Mouse (Mus musculus) cerebral cortex, adult 2 months (tissue): ENCODE measurements around the gene Tmigd3.

Source experiments
- WGBS: fragments of 180-500 bp; shearing (Covaris S2); methylation state at CpG from one replicate; pipeline ENCODE4 v1.1.7; 2018; 5-methylcytosine and 5-hydroxymethylcytosine counted together

The Tmigd3 gene

DNA sequence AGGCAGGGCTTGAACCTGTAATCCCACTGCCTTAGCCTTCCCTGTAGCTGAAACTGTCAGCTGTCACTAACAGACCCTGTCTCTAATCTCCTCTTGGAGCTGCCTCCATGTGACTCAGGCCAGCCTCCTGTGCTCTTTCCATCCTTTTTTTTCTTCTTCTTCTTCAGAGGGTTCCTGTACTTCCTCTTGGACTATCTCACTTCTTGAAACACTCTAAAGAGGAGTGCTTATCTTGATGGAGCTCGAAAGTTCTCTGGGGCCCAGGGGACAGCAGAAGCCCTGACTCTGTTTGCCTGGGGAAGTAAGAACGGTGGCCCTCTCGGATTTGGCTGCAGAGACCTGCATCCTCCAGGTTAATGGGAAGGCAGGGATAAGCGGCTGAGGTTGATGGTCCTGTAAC lies 33.5 kb downstream of the Tmigd3 start:
- 83% methylated on average over 4 of the region's 4 CpGs for WGBS

DNA sequence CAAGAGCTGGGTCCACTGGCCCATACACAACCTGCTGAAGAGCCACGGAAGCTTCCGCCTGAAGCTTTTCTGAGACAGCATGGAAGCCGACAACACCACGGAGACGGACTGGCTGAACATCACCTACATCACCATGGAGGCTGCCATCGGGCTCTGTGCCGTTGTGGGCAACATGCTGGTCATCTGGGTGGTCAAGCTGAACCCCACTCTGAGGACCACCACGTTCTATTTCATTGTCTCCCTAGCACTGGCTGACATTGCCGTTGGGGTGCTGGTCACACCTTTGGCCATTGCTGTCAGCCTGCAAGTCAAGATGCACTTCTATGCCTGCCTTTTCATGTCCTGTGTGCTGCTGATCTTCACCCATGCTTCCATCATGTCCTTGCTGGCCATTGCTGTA lies 34.0 kb downstream of the Tmigd3 start:
- WGBS = 93% methylated on average over 9 of the region's 9 CpGs

DNA sequence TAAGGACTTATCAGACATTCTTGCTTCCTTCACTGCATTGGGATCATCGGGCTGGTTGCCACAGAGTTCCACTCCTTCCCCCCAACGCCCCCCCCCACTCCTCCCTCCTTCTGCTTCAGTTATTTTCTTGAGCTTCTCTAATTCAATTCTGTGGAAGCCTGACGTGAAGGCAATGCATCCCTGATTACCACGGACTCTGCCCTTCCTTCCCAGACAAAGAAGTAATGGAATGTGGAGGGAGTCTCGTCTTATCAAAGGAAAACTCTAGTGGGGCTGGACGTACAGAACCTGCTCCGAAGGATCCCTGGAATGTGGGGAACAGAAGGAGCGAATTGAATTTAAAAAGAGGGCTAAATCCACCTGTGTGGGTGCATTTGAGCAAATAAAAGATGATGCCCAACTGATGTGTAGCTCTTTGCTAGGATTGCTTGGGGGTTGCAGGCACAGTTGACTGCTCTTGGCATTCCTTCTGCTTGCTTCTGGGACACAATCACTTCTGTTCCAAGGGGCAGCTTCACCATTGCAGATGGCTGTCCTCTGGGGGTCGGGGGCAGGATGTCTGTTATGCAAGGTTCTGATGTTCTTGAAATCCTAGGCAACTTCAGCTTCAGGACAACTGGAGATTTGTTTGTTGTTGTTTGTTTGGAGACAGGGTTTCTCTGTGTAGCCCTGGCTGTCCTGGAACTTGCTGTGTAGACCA lies 37.4 kb downstream of the Tmigd3 start:
- 60% methylated on average over 9 of the region's 9 CpGs for WGBS

DNA sequence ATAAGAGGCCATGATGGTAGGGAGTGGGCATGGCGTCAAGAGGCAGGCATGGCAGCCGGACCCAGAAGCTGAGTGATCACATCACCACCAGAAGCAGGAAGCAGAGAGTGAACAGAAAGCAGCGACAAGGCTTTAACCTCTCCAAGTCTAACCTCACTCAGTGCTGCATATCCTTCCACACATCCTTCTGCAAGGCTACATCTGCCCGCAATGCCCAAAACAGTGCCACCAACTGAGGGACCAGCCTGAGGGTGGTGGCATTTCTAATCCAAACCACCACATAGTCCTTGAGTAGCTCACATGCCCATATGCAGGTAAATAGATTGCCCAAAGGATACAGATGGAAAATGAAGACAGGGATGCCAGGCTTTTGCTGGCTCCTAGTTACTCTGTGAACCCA lies 38.3 kb downstream of the Tmigd3 start:
- 85% methylated on average over 4 of the region's 4 CpGs for WGBS

DNA sequence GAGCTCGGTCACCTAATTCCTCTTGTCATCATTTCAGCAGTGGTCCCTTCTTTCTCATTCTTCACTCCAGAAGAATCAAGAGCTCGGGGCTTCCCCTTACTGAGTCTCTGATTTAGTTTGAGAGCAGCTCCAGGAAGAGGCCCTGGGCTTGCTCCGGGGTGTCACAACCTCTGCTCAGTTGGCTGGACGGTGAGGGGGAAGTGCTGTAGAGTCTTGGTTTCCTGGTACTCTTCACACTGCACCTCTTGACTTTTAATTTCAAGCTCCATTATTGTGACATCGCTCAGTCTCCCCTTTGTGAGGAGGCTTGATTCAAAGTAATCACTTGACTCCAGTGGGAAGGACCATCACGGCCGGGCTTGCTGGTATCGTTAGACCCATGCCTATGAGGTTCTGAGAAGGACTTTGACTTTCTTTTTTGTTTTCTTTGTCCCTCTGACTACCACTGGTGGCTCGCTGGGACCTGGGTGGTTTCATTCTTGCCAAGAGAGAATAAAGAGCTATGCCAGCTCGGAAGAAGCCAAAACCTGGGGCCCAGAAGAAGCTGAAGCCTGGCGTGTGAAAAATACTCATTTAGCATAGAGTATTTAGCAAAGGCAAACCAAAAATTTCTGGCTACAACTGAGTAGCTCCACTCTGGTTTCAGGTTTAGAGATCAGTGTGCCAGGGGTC lies 40.0 kb downstream of the Tmigd3 start:
- 71% methylated on average over 11 of the region's 11 CpGs for WGBS

DNA sequence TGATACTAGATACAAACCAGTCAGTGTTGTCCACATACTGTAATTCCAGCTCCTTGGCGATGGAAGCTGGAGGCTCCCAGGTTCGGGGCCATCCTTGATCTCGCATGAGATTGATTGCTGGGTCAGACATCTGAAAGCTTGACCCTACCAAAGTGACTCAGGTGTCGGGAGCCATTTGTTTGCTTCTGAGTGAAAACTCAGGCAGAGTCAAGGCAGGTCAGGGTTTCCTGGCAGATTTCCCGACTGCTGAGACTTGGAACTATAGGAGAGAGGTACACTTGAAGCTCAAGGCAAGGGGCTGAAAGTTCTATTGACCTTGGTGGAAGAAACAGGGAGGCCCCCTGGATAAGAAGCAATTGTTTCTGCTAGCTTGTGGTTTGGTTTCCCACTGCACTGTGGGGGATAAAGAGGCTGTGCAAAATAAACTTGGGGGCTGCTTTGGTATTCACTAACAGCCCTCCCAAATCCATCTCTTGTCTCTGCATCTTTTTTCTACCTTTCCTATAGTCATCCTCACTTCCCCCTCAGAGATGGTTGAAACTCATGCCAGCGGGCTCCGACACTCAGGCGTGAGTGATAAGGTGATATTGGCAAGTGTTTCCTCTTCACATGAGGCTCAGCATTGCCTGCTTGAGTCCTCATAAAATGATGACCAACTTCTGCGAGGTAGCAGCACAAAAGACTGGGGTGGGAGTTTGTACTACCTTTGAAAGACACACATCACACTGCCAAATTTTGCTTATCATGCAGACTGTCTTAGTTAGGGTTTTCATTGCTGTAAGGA lies 41.6 kb downstream of the Tmigd3 start:
- WGBS = 86% methylated on average over 9 of the region's 9 CpGs

DNA sequence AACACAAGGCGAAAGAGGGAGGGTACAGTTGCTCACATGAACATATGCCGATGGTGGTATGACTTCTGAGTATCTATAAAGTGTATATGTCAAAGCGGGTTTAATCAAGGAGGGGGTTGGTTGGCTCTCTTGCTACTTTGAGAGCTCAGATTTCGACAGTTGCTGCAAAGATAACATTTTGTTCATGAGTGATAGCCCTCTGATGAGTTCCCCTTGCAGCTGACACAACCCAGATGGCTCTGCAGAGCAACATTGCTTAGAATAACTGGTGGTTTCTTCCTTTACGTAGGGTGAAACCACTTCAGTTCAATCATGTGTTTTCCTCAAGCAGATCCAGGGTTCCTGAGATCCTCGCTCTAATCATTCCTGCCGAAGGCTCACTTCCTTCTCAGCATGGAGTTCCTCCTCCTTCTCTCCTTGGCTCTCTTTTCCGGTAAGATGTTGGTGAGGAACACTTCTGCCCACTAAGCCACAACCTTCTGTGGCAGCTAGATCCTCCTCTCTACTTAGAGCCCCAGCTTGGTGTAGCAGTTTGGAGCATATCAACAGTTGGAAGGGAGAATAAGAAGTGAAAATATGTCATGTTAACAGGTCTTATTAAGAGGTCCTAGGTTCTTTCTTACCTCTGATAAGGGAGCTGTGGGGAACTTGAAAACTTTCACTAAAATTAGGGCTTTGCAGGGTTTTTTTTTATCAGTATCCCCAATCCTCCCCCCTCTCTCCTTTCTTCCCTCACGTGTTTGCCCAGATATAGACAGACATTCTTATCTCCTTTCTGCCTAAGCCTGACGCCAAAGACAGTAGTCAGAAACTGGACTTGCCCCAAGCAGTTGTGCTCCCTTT lies 43.4 kb downstream of the Tmigd3 start:
- WGBS = 60% methylated on average over 10 of the region's 10 CpGs

DNA sequence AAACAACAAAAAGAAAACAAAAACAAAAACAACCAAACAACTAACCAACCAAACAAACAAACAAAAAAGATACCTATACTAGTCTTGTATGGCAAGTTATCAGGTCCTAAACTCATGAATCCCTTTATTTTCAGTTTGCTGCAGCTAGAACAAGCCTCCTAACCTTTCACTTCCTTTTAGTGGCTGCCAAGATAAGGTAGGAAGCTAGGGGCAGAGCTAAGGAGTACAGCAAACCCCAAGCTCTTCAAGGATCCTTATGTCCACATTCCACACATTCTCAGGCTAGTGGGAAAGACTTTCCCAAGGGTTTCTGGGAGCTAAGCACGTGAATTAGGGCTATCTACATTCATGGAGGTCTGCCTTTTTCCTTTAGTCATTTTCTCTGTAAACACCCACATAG lies 44.6 kb downstream of the Tmigd3 start:
- 69% methylated on average over 1 of the region's 1 CpGs for WGBS

DNA sequence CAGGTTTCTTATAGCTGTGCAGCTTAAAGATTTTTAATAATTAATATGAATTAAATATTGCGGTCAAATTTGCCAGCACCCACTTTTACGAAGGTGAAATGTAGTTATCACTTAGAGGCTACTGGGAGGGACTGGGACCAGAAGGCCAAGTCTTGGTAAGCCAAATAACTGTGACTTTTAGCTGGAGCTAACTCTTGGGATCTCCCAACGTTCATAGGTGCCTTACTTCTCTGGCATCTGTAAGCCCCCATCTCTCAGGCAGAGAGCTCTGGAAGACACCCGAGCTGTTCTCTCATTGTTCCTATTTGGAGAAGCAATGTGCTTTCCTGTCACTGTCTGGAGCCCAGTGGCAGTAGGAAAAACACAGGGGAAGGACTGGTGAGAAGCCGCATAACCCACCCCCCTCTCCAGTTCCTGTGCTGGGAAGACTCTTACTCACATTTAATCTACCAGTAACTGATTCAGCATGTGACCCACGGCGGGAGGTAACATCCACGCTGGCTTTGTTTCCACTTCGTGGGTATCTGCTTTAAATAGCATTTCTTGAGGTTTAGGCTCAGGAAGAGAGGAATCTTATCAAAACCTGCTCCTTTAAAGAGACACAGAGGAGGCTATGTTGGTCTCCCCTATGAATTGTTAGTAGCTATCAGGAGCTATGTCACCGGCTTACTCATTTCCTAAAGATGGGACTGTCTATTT lies 47.1 kb downstream of the Tmigd3 start:
- 64% methylated on average over 10 of the region's 10 CpGs for WGBS

DNA sequence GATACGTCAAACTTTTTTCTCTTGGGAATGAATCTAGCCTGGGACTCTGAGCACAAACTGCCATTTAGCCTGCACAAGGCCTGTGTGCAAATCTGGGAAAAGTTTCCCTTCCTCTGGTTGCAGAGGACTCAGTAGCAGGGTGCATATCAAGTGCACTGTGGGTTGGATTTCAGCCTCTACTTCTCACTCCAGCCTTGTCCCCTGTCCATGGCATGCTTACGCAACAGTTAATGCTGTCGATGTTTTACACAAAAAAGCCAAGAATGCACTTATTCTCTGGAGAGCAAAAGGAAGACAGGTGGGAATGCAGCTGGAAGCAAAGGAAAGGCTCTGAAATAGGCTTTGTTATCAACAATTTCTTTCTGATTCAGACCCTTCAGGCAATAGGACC lies 47.6 kb downstream of the Tmigd3 start:
- 70% methylated on average over 3 of the region's 3 CpGs for WGBS

DNA sequence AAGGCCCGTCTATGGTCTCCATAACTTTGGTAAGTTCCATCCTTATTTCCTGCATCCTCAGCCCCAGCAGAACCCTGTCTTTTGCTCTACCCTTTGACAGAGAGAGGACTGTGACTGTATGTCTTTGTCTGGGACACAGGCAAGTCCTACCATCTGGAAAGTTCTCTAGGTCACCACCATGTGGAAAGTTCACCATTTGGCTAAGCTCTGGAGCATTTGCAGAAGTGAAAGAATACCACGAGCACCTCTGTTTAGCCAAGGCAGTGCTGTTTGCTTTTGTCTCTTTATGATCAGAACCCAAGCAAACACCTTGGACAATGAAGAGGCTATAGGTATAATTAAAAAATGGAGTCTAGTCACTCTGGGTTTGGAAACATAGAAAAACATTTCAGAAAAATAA lies 51.3 kb downstream of the Tmigd3 start:
- WGBS = 75% methylated on average over 2 of the region's 2 CpGs

DNA sequence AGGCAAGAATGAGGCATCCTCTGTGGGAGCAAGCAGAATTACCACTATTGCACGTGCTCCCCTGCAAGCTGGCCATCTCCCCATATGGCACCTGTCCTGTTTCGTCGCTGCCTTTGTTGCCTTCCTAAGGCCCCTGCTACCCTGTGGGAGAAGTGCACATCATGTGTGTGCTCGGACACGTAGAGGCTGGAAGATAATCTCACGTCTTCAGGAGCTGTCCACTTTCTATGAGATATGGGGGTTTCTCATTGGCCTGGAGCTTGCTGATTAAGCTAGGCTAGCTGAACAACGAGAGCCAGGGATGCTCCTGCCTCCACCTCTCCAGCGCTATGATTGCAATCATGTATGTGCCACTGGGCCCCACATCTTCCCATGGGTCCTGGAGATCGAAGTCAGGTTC lies 53.9 kb downstream of the Tmigd3 start:
- 92% methylated on average over 9 of the region's 9 CpGs for whole genome bisulfite sequencing

DNA sequence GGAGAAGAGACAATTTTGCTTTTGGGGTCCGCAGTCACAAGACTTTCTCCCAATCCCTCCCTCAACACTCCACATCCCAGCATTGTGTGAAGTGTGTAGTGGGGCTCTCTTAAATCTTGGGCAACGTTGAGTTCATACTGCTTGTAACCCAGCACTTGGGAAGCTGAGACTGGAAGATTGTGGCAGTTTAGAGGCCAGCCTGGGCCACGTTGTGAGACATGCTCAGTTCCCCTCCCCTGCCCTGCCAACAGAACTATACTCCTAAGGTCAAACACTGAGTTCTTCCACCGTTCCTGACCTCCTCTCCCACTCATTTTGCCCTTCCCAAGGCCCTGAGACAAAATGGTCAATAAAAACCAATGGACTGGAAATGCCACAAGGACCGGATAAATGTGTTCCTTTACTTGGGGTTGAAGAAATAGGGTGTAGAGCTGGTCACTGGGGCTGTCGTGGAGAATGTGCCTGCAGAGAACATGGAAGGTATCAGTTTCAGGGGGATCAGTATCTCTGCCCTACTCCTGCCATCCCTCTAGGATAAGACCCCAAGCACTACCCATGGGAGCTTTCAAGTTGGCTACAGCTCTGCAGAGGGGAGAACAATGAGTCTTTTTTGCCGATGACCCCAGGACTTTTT lies 57.0 kb downstream of the Tmigd3 start:
- WGBS = 88% methylated on average over 7 of the region's 7 CpGs

DNA sequence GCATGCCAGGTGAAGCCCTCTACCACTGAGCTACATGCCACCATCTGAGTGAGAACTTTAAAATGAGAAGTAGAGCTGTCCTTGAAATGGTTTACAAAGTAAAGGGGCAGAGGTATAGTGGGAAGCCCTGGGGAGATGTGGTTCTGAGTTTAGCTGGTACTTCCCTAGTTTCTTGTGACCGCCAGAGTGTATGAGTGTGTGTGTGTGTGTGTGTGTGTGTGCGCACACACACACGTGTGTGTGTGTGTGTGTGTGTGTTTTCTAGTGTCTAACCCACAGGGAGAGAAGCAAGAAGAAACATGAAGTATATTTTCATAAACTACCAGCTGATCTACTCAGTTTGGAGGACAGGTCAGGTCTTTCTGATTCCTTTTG lies 57.5 kb downstream of the Tmigd3 start:
- 82% methylated on average over 3 of the region's 3 CpGs for WGBS

DNA sequence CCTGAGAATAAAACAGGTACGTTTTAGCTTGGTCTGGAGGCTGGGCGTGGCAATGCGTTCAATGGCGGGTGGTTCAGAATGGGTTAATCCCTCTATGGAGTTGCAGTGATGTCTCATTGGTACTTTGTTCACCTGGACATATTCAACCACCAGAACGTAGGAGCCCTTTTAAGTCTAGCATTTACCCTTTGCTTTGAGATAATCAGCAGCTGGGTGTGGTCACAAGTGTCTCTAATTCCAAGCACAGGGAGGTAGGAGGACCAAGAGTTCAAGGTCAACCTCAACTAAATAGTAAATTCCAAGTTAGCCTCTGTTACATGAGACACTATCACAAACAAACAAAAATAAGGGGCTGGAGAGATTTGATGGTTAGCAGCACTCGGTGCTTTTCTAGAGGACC lies 58.1 kb downstream of the Tmigd3 start:
- WGBS = 89% methylated on average over 6 of the region's 6 CpGs

DNA sequence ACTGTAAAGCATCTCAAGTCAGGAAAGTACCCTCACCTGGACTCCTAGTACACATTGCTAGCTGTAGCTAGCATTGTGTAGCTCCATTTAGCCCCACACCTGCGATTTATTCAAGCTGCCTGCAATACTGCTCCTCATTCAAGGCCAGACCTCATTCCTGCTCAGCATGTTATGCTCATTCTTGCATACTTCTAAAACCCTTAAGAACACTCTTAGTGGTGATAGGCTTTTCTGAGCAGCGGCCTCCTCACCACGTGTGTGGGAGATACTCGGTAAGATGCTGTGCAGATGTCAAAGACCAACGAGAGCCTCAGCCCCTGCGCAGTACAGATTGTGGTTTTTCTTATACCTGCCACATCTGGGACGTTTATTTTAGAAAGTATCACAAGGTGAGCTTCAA lies 59.1 kb downstream of the Tmigd3 start:
- WGBS = 83% methylated on average over 7 of the region's 7 CpGs

DNA sequence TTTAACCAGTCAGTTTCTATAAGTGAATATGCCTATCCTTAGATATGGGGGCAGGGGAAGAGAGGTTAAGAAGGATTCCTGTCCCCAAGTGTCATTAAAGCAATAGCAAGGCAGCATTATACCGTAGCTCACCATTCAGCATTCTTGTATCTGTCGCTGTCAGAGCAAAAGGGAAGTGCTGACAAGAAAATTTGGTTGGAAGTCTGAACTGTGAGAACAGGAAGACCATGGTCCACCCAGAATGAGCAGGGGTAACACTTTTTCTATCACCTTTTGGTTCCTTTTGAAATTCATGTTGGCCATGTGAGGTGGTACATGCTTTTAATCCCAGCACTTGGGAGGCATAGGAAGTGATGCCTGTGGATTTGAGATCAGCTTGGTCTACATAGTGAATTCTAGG lies 60.4 kb downstream of the Tmigd3 start:
- 90% methylated on average over 2 of the region's 2 CpGs for WGBS

DNA sequence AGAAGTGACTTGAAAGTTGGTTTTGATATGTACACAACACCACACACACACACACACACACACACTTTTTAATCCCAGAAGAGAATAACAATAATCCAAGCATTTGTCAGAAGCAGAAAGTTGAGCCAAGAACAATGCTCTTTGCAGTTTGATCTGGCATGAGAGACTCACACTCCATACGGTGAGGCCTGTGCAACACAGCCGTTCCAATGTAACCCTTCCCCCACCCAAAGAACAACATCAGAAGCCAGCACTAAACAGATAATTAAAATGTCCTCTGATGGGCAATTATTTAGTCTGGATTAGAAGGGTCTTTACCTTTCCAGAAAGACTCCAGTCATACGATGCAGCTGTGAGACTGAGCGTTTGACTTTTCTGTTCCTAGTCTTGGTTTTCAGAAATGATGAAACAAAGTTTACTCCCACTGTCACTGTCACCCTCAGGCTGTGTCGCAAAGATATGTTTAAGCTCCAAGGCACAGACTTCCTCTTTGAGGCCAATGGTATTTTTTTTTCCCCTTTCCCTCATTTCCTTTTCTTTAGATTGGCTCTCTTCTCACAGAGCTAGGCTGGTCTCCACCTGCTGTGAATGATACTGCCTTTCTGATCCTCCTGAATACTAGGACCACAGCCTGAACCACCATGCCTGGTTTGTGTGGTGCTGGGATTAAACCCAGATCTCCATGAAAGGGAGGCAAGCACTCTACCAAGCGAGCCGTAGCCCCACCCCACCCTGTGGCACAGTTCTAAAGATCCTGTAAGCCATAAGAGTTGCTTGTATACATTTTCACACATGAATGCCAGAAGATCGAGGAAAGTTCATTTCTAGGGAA lies 61.8 kb downstream of the Tmigd3 start, which contains the start of gene I830077J02Rik:
Gene I830077J02Rik, minus strand, starts transcription at position 425 of the 832 bp plus-strand sequence.
- 72% methylated on average over 8 of the region's 8 CpGs for WGBS

DNA sequence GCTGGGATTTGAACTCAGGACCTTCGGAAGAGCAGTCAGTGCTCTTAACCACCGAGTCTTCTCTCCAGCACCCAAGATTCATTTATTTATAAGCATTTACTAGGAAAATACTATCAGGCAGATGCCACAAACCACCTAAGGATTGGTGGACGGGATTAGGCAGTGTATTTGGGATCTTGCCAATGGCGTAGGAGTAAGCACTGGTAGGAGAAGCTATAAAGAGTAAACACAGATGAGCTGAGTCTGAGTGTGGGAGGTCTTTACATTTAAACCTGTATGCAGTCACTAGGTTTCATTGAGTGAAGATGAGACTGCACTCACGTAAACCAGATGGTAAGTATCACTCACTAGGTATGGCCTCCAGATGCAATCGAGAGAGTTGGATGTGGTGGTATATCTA lies 63.2 kb downstream of the Tmigd3 start:
- WGBS = 71% methylated on average over 6 of the region's 6 CpGs

DNA sequence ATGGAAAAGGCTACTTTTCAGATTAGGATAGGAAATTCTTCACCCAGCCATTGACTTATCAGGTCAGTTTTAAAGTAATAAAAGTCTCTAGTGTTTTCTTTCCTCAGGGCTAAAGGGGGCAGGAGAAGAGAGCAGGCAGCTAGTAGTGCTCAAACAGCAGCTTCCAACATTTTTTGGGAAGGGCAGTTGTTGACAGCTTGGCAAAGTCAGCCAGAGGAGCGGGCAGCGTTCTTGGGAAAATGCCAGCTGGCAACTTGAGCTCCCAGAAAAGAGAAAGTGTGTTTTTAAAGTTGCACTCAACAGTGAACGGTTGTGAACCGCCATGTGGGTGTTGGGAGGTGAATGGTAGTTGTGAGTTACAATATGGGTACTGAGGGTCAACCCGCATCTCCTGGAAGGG lies 64.3 kb downstream of the Tmigd3 start:
- WGBS = 41% methylated on average over 5 of the region's 5 CpGs
